Mouse (Mus musculus) small intestine, adult 2 months (tissue): ENCODE results near the gene Rce1.
A peak's percentile ranks its signal among the peaks of the same experiment; 100 is the strongest.

Experiments used
- CTCF ChIP-seq: fragments of 200-500 bp; IDR thresholded peaks from 2 replicates; pipeline ENCODE4 v1.5.1; 2012; ENCODE audit warnings: low read depth, mild to moderate bottlenecking, control low read depth, inconsistent platforms, low read length, moderate library complexity, mixed read lengths; ENCODE audit not compliant: insufficient replicate concordance, insufficient read length; ENCODE audit errors: extremely low read depth
- POLR2A ChIP-seq: fragments of 200-500 bp; IDR thresholded peaks from 2 replicates; pipeline ENCODE4 v1.6.1; 2012; ENCODE audit warnings: low read depth, mild to moderate bottlenecking, control low read depth, inconsistent platforms, low read length, moderate library complexity

DNA sequence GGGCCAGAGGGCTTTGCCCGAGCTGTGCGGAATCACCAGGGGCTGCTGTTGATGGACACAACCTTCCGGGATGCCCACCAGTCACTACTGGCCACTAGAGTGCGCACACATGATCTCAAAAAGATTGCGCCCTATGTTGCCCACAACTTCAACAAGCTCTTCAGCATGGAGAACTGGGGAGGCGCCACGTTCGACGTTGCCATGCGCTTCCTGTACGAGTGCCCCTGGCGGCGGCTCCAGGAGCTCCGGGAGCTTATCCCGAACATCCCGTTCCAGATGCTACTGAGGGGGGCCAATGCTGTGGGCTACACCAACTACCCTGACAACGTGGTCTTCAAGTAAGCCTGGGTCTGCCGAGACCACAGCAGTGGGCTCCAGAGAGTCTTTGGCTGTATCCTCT is 7.3 kb downstream of the Rce1 start:
- peak; percentile 29; the same call in 1 of the 2 replicates for TF ChIP-seq CTCF
- no peak for TF ChIP-seq POLR2A
